Mouse (Mus musculus): ENCODE results near the gene Lpo. TPM values are rescaled to one million over a fixed set of nuclear protein-coding genes. Genes with fewer than 3 reads are reported as not detected.

Gene Lpo
- polyA plus RNA-seq, 1 experiment from 2014 or later: not detected

GRCm38 (mm10) chr11:87763988-87764876 lies 63.9 kb downstream of the Lpo start:
- under 1% methylated on average over 62 of the region's 65 CpGs for WGBS

DNA sequence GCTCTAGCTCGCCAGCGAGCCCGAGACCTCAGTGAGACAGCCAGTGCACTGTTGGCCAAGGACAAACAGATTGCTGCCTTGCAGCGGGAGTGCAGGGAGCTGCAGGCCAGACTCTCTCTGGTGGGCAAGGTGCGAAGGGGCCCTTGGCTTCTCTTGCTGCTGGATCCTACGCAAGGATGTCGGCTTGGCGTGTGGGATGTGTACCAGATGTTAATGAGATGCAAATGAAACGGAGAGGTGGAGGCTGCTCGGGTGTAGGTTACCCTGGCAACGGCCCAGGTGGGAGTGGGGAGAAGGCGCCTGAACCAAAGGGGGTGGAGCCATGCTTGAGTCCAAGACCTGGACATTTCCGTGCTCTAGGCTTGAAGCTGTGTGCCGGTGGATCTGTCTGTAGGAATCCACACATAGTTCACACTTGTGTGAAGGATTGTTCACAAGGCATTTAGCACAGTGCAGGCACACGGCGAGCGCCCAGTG lies 64.5 kb downstream of the Lpo start:
- no peak overlapping the region; the same call in 1 of the 2 replicates for H3K9ac ChIP-seq (ENCODE audit: low read length)
- peak overlapping the region; percentile 93 for H3K4me2 ChIP-seq (ENCODE audit: low read depth, severe bottlenecking)
- peaks cover 73% of the 10 kb centered on the region for H3K27me3 ChIP-seq (ENCODE audit: control insufficient read depth, insufficient read depth, low read length)
- H3K9me3 ChIP-seq (ENCODE audit: control insufficient read depth, low read length): no peaks in the 10 kb centered on the region
- ATAC-seq (ENCODE audit: insufficient number of reproducible peaks, low FRiP score, low TSS enrichment, low read depth) (peak; percentile 48; the same call in 1 of the 2 replicates), DNase-seq (ENCODE audit: low spot score) (peak; percentile 68)
- peaks cover 13% of the 10 kb centered on the region for H3K4me1 ChIP-seq (ENCODE audit: control insufficient read depth, insufficient read depth, low read length)
- H3K36me3 ChIP-seq (ENCODE audit: control insufficient read depth, insufficient read depth, low read length): no peaks in the 10 kb centered on the region
- no peak overlapping the region for H3K27ac ChIP-seq (replicated peaks; ENCODE audit: low read depth, low read length)
- peak overlapping the region; percentile 40 for H3K4me3 ChIP-seq (ENCODE audit: low read depth, low read length)
- 2% methylated on average over 17 of the region's 17 CpGs for WGBS

More at GRCm38 (mm10) chr11:87763988-87764876, 63.9 kb downstream of the Lpo start:
- Histone ChIP-seq H3K4me1 (ENCODE audit: control insufficient read depth, insufficient read depth, low read length) (peaks cover 13% of the 10 kb centered on the region), H3K27ac (replicated peaks; ENCODE audit: low read depth, low read length) (no peak overlapping the region), H3K4me2 (ENCODE audit: low read depth, severe bottlenecking) (peak overlapping the region; percentile 93), H3K27me3 (ENCODE audit: control insufficient read depth, insufficient read depth, low read length) (peaks cover 73% of the 10 kb centered on the region), H3K36me3 (ENCODE audit: control insufficient read depth, insufficient read depth, low read length) (no peaks in the 10 kb centered on the region), H3K9me3 (ENCODE audit: control insufficient read depth, low read length) (no peaks in the 10 kb centered on the region), H3K9ac (ENCODE audit: low read length) (peak overlapping the region; percentile 49), H3K4me3 (ENCODE audit: low read depth, low read length) (peak overlapping the region; percentile 40)
- DNase-seq (ENCODE audit: low spot score) (peak; percentile 49), ATAC-seq (ENCODE audit: insufficient number of reproducible peaks, low FRiP score, low TSS enrichment, low read depth) (peak; percentile 14; the same call in 1 of the 2 replicates)

GRCm38 (mm10) chr11:87762702-87763385 lies 65.2 kb downstream of the Lpo start:
- Histone ChIP-seq H3K4me2 (ENCODE audit: low read depth, severe bottlenecking) (peak overlapping the region; percentile 93; the same call in 1 of the 2 replicates), H3K27ac (replicated peaks; ENCODE audit: low read depth, low read length) (no peak overlapping the region), H3K4me3 (ENCODE audit: low read depth, low read length) (no peak overlapping the region), H3K4me1 (ENCODE audit: control insufficient read depth, insufficient read depth, low read length) (peaks cover 13% of the 10 kb centered on the region), H3K9me3 (ENCODE audit: control insufficient read depth, low read length) (no peaks in the 10 kb centered on the region), H3K36me3 (ENCODE audit: control insufficient read depth, insufficient read depth, low read length) (no peaks in the 10 kb centered on the region), H3K27me3 (ENCODE audit: control insufficient read depth, insufficient read depth, low read length) (peaks cover 73% of the 10 kb centered on the region), H3K9ac (ENCODE audit: low read length) (no peak overlapping the region)
- ATAC-seq (ENCODE audit: insufficient number of reproducible peaks, low FRiP score, low TSS enrichment, low read depth): no peak
- DNase-seq (ENCODE audit: low spot score): no peak
- WGBS: 35% methylated on average over 12 of the region's 12 CpGs

DNA sequence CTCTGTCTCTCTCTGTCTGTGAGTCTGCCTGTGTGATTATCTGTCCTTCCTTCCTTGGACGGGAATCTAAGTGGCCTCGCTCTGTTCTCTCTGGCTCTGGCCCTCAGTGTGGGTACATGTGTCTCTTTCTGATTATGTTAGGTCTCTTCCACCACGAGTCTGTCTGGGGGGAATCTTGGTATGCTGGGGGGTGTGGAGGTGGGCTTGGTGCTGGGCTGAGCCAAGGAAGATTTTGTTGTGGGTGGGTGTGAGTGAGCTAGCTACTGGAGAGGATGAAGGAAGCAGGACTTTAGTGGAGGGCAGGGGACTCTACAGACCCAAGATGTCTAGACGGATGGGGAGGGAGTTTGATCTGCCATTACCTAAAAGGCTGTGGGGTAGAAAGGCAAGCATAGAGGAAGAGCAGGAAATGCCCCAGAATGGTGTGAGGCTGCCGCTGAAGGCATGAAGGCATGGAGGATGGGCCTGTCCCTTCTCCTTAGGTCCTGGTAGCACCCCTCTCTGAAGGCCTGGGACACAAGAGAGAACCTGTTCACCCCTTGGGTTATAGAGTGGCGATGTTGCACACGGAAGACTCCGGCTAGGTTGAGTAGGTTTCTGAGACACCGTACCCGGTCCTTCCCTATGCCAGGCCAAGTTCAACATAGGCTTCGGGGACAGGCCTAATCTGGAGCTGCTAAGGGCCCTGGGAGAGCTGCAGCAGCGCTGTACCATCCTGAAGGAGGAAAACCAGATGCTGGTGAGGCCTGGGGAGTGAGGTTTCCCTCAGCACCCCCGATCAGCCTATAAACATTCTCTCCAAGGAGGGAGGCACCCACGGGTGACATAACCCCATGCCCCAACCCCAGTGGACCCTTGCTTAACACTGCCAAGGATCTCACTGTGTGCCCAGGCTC lies 66.0 kb downstream of the Lpo start:
- peaks cover 13% of the 10 kb centered on the region for H3K4me1 ChIP-seq (ENCODE audit: control insufficient read depth, insufficient read depth, low read length)
- H3K27me3 ChIP-seq (ENCODE audit: control insufficient read depth, insufficient read depth, low read length): peaks cover 73% of the 10 kb centered on the region
- no peak overlapping the region for H3K27ac ChIP-seq (replicated peaks; ENCODE audit: low read depth, low read length)
- ATAC-seq (ENCODE audit: insufficient number of reproducible peaks, low FRiP score, low TSS enrichment, low read depth) (no peak), DNase-seq (ENCODE audit: low spot score) (no peak)
- WGBS: 75% methylated on average over 14 of the region's 14 CpGs
- no peaks in the 10 kb centered on the region for H3K36me3 ChIP-seq (ENCODE audit: control insufficient read depth, insufficient read depth, low read length)
- no peak overlapping the region for H3K9ac ChIP-seq (ENCODE audit: low read length)
- H3K4me2 ChIP-seq (ENCODE audit: low read depth, severe bottlenecking): no peak overlapping the region
- no peak overlapping the region for H3K4me3 ChIP-seq (ENCODE audit: low read depth, low read length)
- H3K9me3 ChIP-seq (ENCODE audit: control insufficient read depth, low read length): no peaks in the 10 kb centered on the region

- Histone ChIP-seq H3K4me3 (ENCODE audit: low read depth, low read length) (no peak overlapping the region), H3K27me3 (ENCODE audit: control insufficient read depth, insufficient read depth, low read length) (peaks cover 66% of the 10 kb centered on the region), H3K9ac (ENCODE audit: low read length) (no peak overlapping the region), H3K4me2 (ENCODE audit: low read depth, severe bottlenecking) (no peak overlapping the region), H3K4me1 (ENCODE audit: control insufficient read depth, insufficient read depth, low read length) (peaks cover 13% of the 10 kb centered on the region), H3K9me3 (ENCODE audit: control insufficient read depth, low read length) (no peaks in the 10 kb centered on the region), H3K27ac (replicated peaks; ENCODE audit: low read depth, low read length) (no peak overlapping the region), H3K36me3 (ENCODE audit: control insufficient read depth, insufficient read depth, low read length) (no peaks in the 10 kb centered on the region)
- ATAC-seq (ENCODE audit: insufficient number of reproducible peaks, low FRiP score, low TSS enrichment, low read depth): no peak
- 71% methylated on average over 11 of the region's 11 CpGs for WGBS
- DNase-seq (ENCODE audit: low spot score): no peak
These were observed 66.8 kb downstream of the Lpo start for GRCm38 (mm10) chr11:87761181-87761721.

GRCm38 (mm10) chr11:87760301-87761081 lies 67.6 kb downstream of the Lpo start, which contains the start of gene Tspoap1:
Tspoap1 (plus strand) TSS chr11:87760541.
- Histone ChIP-seq H3K9me3 (ENCODE audit: control insufficient read depth, low read length) (no peaks in the 10 kb centered on the region), H3K27ac (replicated peaks; ENCODE audit: low read depth, low read length) (no peak within 1 kb of the TSS), H3K9ac (ENCODE audit: low read length) (no peak within 1 kb of the TSS), H3K27me3 (ENCODE audit: control insufficient read depth, insufficient read depth, low read length) (peaks cover 60% of the 10 kb centered on the region), H3K36me3 (ENCODE audit: control insufficient read depth, insufficient read depth, low read length) (no peaks in the 10 kb centered on the region), H3K4me1 (ENCODE audit: control insufficient read depth, insufficient read depth, low read length) (peaks cover 13% of the 10 kb centered on the region), H3K4me2 (ENCODE audit: low read depth, severe bottlenecking) (peak within 1 kb of the TSS; percentile 26), H3K4me3 (ENCODE audit: low read depth, low read length) (no peak within 1 kb of the TSS; the same call in 1 of the 2 replicates)
- WGBS: 10% methylated on average over 23 of the region's 23 CpGs
- DNase-seq (ENCODE audit: low spot score) (no peak), ATAC-seq (ENCODE audit: insufficient number of reproducible peaks, low FRiP score, low TSS enrichment, low read depth) (no peak)

GRCm38 (mm10) chr11:87759609-87760005 lies 68.5 kb downstream of the Lpo start:
- Histone ChIP-seq H3K27ac (replicated peaks; ENCODE audit: low read depth, low read length) (no peak overlapping the region), H3K27me3 (ENCODE audit: control insufficient read depth, insufficient read depth, low read length) (peaks cover 52% of the 10 kb centered on the region), H3K4me3 (ENCODE audit: low read depth, low read length) (no peak overlapping the region), H3K4me2 (ENCODE audit: low read depth, severe bottlenecking) (no peak overlapping the region), H3K36me3 (ENCODE audit: control insufficient read depth, insufficient read depth, low read length) (no peaks in the 10 kb centered on the region), H3K9me3 (ENCODE audit: control insufficient read depth, low read length) (no peaks in the 10 kb centered on the region), H3K9ac (ENCODE audit: low read length) (no peak overlapping the region), H3K4me1 (ENCODE audit: control insufficient read depth, insufficient read depth, low read length) (peaks cover 12% of the 10 kb centered on the region)
- ATAC-seq (ENCODE audit: insufficient number of reproducible peaks, low FRiP score, low TSS enrichment, low read depth) (no peak), DNase-seq (ENCODE audit: low spot score) (no peak)
- WGBS: 12% methylated on average over 3 of the region's 3 CpGs

Measured in limb, embryonic 11.5 days (tissue).